Mouse (Mus musculus): ENCODE results near the gene Cul4b.
"Not testable (repeated sequence)": the region's sequence is repeated elsewhere in the genome, so short reads cannot be mapped to it uniquely, and the experiment has no call there.

Cul4b gene

GRCm38 (mm10) chrX:38576078-38576477 is at the start of gene Cul4b:
Cul4b (minus strand) TSS chrX:38576196.
- no peak for DNase-seq (ENCODE audit: low spot score)

- DNase-seq (ENCODE audit: low spot score), result peak; percentile 12
Measured at GRCm38 (mm10) chrX:38600995-38601369, 25.0 kb upstream of the Cul4b start.

- peak; percentile 76 for DNase-seq (ENCODE audit: low spot score)
Measured at GRCm38 (mm10) chrX:38600177-38600994, 24.4 kb upstream of the Cul4b start, which contains the start of gene Mcts1. Mcts1 (plus strand) TSS chrX:38600578.

GRCm38 (mm10) chrX:38593180-38593889 is 17.3 kb upstream of the Cul4b start:
- no peak for DNase-seq (ENCODE audit: low spot score)

- no peak for DNase-seq (ENCODE audit: low spot score)
Measured at GRCm38 (mm10) chrX:38591749-38592148, 15.8 kb upstream of the Cul4b start.

- DNase-seq (ENCODE audit: low spot score), result no peak
Measured at GRCm38 (mm10) chrX:38589827-38590226, 13.8 kb upstream of the Cul4b start.

GRCm38 (mm10) chrX:38583261-38583660 is 7.3 kb upstream of the Cul4b start:
- DNase-seq (ENCODE audit: low spot score), result no peak

- no peak for DNase-seq (ENCODE audit: low spot score)
Measured at GRCm38 (mm10) chrX:38581140-38581539, 5.1 kb upstream of the Cul4b start.

- DNase-seq (ENCODE audit: low spot score), result no peak
Measured at GRCm38 (mm10) chrX:38566521-38567205, 9.3 kb downstream of the Cul4b start.

GRCm38 (mm10) chrX:38565176-38565542 is 10.8 kb downstream of the Cul4b start:
- no peak for DNase-seq (ENCODE audit: low spot score)

- DNase-seq (ENCODE audit: low spot score), result peak; percentile 86
Measured at GRCm38 (mm10) chrX:38564542-38565175, 11.3 kb downstream of the Cul4b start.

GRCm38 (mm10) chrX:38563941-38564541 is 12.0 kb downstream of the Cul4b start:
- no peak for DNase-seq (ENCODE audit: low spot score)

- no peak for DNase-seq (ENCODE audit: low spot score)
Measured at GRCm38 (mm10) chrX:38553255-38553654, 22.7 kb downstream of the Cul4b start.

- no peak for DNase-seq (ENCODE audit: low spot score)
Measured at GRCm38 (mm10) chrX:38514556-38514955, 61.4 kb downstream of the Cul4b start.

- no peak for DNase-seq (ENCODE audit: low spot score)
Measured at GRCm38 (mm10) chrX:38504846-38505245, 71.2 kb downstream of the Cul4b start.

GRCm38 (mm10) chrX:38502182-38502581 is 73.8 kb downstream of the Cul4b start:
- DNase-seq (ENCODE audit: low spot score), result not testable (repeated sequence)

- not testable (repeated sequence) for DNase-seq (ENCODE audit: low spot score)
Measured at GRCm38 (mm10) chrX:38485464-38485863, 90.5 kb downstream of the Cul4b start.

All from left cerebral cortex, adult 11 months (tissue).